Mouse (Mus musculus) skeletal muscle tissue, adult 2 months (tissue): ENCODE results near the gene Lhfp.
"Not testable (repeated sequence)": the region's sequence is repeated elsewhere in the genome, so short reads cannot be mapped to it uniquely, and the experiment has no call there.

Source experiments
- DNase-seq: peaks from one replicate; pipeline ENCODE4 v3.0.0-alpha.2; 2012; ENCODE audit warnings: low read depth, low spot score

Gene Lhfp

GRCm38 (mm10) chr3:53213746-53214271 lies 172.5 kb downstream of the Lhfp start:
- no peak for DNase-seq

GRCm38 (mm10) chr3:53214386-53214785 lies 173.1 kb downstream of the Lhfp start:
- DNase-seq, result no peak

DNA sequence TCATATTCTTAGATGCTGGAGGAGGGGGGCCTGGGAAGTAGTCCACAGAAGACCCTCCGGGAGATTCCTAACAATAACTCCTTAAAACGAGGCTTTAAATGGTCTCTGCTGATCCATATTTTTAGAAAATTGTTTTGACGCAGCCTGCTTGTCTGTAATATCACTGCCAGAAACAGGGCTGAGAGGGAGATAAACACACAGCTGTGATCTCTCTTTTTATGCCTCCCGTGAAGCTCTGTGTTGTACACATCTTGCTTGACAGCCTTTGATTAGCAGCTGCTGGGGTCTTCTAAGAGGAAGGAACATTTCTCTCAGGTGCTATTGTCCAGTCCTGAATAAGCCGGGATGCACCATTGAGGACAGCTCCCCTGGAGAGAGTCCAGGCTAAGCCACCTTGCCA lies 176.4 kb downstream of the Lhfp start:
- DNase-seq, result no peak

DNA sequence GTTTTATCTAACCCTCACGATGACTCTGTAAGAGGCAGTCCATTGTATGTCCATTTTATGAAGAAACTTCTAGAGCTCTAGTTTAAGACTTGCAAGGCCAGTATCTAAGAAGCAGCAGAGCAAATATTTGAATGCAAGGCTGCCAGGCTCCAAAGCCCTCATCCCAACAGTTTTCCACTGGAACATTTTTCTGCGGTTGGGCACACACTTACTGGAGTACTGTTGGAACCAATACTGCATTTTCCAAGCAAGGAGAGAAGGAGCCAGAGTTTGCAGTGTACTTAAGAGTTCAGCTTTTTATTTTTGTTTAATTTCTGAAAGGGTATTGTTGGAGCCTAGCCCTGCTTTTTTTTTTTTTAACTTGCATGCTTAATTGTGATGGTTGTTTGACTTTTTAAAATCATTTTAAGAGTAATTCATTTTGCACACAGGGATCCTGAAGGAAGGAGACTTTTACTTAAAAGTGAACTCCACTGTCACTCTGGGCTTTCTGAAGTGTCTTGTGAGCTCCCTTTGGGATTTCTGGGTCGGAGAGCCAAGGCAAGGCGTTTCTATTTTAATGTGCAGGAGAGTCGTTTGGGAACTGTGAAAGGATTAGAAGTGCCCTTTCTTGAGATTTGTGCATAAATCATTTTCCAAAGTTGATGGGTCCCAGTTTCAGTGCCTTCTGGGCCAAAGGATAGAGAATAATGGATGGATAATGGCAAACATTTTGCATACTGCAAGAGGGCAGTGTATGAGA lies 180.4 kb downstream of the Lhfp start:
- peak; percentile 54 for DNase-seq

- peak; percentile 34 for DNase-seq
Measured at GRCm38 (mm10) chr3:53224141-53224540, 182.8 kb downstream of the Lhfp start.

- no peak for DNase-seq
Measured at GRCm38 (mm10) chr3:53225774-53226173, 184.4 kb downstream of the Lhfp start.

DNA sequence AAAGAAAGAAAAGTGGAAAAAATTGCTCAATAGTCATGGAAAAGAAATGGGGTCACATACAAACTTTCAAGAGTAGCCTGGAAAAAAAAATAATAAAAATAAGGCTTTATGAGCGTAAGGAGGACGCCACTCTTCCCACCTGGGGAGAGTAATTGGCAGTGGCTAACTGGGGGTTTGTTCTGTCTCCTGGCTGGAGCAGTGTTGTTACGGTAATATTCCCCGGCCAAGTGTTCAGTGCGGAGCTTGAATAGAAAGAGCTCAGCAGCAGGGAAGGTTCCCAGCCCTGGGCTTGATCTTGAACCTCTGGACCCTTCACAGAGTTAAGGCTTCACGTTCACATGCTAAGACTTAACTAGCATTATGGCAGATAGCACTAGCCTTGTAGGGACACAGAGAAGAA lies 184.9 kb downstream of the Lhfp start:
- no peak for DNase-seq

GRCm38 (mm10) chr3:53227866-53228265 lies 186.5 kb downstream of the Lhfp start:
- DNase-seq, result no peak

DNA sequence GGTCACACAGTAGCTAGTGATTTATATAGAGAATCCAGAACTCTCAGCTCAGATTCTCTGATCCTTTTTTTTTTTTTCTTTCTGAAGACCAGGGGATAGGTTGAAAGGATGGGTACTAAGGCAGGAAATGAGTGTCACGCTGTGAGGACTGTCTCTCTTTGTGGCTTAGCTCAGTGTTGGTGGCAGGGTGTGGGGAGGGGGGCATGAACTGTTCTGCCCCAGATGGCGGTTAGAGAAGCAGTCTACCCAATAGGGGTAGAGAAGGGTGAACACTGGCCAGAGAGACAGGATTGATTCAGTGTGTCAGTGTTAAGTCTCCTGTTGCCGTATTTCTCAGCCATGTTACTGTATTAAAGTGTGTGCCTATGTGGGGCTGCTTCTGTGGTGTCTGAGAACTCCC lies 189.2 kb downstream of the Lhfp start:
- no peak for DNase-seq

DNA sequence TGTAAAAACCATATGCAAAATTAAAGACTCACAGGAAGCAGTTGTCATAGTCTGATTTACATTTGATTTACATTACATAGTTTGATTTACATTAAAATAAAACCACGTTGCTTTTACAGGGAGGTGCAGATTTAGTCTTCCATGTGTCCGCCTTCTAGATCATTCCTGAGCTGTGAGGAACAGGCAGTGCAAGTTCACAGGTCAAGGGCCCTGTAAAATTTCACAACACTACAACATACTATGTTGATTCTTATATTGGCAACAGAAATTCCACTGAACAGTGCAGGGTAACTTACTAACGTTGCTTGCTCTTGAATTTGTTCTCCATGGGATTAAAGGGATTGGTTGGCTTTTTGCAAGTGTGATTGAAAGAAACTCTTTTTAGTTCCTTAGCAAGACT lies 189.8 kb downstream of the Lhfp start:
- DNase-seq, result no peak

- not testable (repeated sequence) for DNase-seq
Measured at GRCm38 (mm10) chr3:53232411-53232810, 191.1 kb downstream of the Lhfp start.

DNA sequence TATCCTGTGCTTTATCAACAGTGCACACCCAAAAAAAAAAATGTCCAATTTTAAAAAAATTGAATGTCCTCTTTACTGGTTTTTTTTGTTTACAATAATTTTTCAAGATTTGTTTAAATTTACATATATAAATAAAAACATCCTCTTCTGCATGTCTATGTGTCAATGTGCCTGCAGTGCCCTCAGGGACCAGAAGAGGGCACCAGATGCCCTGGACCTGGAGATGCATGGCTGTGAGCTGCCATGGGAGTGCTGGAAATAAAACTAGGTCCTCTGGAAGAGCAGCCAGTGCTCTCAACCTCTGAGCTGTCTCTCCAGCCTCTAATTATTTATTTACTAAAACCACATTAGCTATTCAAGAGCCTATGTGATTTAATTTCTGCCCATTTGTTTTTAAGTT lies 193.4 kb downstream of the Lhfp start:
- DNase-seq, result no peak

DNA sequence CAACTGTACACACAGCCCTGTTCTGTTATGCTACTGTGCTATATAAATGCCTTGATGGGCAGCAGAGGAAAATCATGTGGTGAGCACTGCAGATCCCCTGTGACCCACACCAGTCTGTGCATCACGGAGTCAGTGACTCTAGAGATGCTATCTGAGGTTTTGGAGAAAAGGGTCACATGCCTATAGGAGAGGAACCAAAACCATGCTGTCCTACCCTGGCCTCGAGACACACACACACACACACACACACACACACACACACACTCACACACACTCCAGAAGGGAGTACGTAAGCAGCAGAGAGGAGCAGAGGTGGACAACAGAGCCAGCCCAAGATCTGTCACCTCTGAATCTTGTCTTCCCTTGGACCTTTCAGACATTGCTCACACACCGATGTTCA lies 195.1 kb downstream of the Lhfp start:
- DNase-seq, result no peak

GRCm38 (mm10) chr3:53240150-53240549 lies 198.8 kb downstream of the Lhfp start:
- DNase-seq, result no peak

- peak; percentile 34 for DNase-seq
Measured at GRCm38 (mm10) chr3:53245571-53246208, 204.4 kb downstream of the Lhfp start.

GRCm38 (mm10) chr3:53247102-53247501 lies 205.8 kb downstream of the Lhfp start:
- no peak for DNase-seq

GRCm38 (mm10) chr3:53248158-53248874 lies 207.0 kb downstream of the Lhfp start:
- no peak for DNase-seq

DNA sequence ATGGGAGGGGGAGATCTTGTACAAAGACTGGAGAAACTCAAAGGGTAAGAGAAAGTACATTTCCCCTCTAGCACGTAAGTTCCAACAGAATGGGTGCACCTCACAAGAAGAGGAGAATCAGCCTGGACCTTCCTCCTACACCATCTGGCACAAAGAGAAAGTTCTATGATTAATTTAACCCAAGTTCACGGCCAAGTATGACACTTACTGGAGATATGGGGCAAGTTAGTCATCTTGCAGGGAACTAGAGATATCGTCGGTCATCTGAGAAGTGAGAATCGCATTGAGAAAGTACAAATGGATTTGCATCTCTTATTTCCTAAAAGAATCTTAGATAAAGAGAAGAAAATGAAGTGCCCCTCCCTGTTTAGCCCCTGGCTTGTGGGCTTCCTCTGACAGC lies 211.2 kb downstream of the Lhfp start:
- DNase-seq, result no peak

DNA sequence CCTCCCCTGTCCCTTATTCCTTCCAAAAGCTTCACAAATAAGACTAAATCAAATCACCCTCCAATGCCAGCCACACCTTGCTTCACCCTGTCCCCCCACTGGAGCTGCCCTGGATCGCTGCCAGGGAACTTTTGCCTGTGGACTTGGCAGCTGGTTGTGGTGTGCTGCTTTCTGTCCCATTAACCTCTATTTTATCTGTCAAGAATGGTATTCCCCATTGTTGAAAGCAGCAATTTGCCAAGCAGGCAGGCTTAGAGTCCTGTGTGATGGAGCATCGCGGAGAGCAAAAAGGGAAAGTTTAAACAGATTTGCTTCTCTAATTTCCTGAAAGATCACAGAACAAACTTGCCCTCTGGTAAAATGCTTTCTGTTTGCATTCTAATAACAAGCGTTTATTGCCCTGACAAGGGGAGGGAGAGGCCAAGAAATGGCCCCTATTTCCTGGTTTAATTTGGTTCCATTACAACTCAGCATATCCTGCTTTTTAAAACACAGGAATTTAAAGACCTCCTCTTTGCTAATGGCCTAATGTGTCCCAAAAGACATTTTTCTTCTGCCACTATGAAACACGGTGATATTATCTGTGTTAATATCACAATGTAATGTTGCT lies 212.0 kb downstream of the Lhfp start:
- DNase-seq, result no peak

DNA sequence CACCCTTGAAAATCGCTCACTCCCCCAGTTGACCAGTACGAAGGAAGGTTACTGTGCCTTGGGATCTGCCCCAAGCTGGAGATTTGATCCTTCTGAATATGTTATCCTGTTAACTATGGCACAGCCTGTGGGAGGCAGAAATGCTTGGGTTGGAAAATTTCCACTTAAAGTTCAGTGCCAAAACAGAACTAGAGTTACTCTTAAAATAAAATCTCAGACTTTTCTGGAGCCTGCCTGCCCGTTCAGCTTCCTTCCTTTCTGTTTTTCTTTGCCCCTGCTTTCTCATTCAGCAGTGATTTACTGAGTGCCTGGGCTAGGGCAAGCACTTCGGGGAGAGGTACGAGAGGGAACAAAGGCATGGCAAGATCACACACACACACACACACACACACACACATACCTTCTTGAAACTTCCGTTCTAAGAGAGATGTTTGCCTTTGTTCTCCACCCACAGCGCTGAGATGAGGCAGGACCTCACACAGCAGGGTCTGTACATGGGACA lies 217.4 kb downstream of the Lhfp start:
- no peak for DNase-seq

GRCm38 (mm10) chr3:53266116-53266515 lies 224.8 kb downstream of the Lhfp start:
- DNase-seq, result no peak

DNA sequence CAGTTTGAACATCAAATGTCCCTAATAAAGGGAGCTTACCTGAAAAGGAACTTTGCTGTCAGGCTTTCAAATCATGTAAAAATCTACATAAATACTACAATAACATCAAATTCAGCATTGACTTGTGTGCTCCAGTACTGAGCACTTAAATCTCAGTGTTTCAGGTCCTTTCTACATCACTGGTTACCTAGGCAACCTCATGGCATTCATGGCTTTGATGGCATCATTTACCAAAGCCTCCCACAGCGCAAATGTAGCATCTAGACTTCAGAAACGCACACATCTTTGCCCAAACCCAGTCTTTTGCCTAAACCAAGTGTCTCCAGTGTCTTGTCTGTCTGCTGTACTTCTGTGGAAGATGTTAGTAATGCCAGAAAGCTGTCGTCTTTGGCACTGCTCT lies 225.7 kb downstream of the Lhfp start:
- no peak for DNase-seq
